Mouse (Mus musculus) midbrain, embryonic 12.5 days (tissue): Measurements from ENCODE around the gene Olfr353. TPM values are rescaled to one million over a fixed set of nuclear protein-coding genes. Genes with fewer than 3 reads are reported as not detected.

Experiments
- ATAC-seq: fragments of 200-750 bp; cut with Nextera tagmentation; 2 replicates; pipeline ENCODE4 v1.8.0; 2017; ENCODE audit warnings: low read depth, moderate TSS enrichment, moderate library complexity; ENCODE audit not compliant: low FRiP score
- H3K27ac ChIP-seq: fragments of 300-500 bp; sonication (generic); replicated peaks from 2 replicates; pipeline ENCODE4 v1.5.1; 2016; ENCODE audit warnings: mild to moderate bottlenecking
- H3K27me3 ChIP-seq: fragments of 300-500 bp; sonication (generic); 2 replicates; pipeline ENCODE4 v1.6.1; 2016; ENCODE audit warnings: mild to moderate bottlenecking
- H3K36me3 ChIP-seq: fragments of 300-500 bp; sonication (generic); 2 replicates; pipeline ENCODE4 v1.6.1; 2016
- H3K4me1 ChIP-seq: fragments of 300-500 bp; sonication (generic); 2 replicates; pipeline ENCODE4 v1.6.1; 2016
- H3K4me2 ChIP-seq: fragments of 300-500 bp; sonication (generic); replicated peaks from 2 replicates; pipeline ENCODE4 v1.6.1; 2016; ENCODE audit warnings: mild to moderate bottlenecking, moderate library complexity
- H3K4me3 ChIP-seq: fragments of 300-500 bp; sonication (generic); 2 replicates; pipeline ENCODE4 v1.5.1; 2016; ENCODE audit warnings: mild to moderate bottlenecking
- H3K9ac ChIP-seq: fragments of 300-500 bp; sonication (generic); replicated peaks from 2 replicates; pipeline ENCODE4 v1.6.1; 2016; ENCODE audit warnings: mild to moderate bottlenecking, moderate library complexity
- H3K9me3 ChIP-seq: fragments of 300-500 bp; sonication (generic); 2 replicates; pipeline ENCODE4 v1.6.1; 2016; ENCODE audit warnings: mild to moderate bottlenecking
- WGBS: fragments of 180-500 bp; shearing (Covaris S2); methylation state at CpG from one replicate; pipeline ENCODE4 v1.1.7; 2016; 5-methylcytosine and 5-hydroxymethylcytosine counted together
- polyA plus RNA-seq: library from polyadenylated mRNA; unstranded; fragments of >200 nt; fragmentation: Nextera tagmentation; extraction: Ambion mirVana; gene quantifications from 2 replicates; pipeline ENCODE4 v1.2.1, GENCODE M21; 2016

Olfr353 gene
- not detected in 2 replicates for polyA plus RNA-seq

DNA sequence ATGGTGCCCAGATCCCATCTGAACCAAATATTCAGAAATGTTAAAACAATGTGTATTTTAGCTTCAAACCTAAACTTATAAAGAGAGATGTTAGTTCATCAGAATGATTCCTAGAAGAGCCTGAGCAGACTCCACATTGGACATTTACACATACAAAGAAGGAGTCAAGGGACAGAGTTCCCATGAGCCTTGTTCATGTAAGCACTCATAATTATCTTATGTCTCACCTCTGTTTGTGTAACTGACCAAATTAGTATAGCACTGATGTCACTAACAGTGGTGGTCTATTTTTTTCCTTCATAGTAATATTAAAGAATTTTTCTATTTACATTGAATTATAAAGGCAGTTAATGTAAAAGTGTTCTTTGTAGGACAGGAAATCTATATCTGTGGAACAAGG is at the start of gene Olfr353:
Olfr353 (minus strand) TSS at position 101 of the 400 bp plus-strand sequence.
- Histone ChIP-seq H3K9ac (no peak within 1 kb of the TSS), H3K4me3 (no peak within 1 kb of the TSS), H3K27me3 (no peaks in the 10 kb centered on the region), H3K4me2 (no peak within 1 kb of the TSS), H3K9me3 (peaks cover 17% of the 10 kb centered on the region), H3K36me3 (no peaks in the 10 kb centered on the region), H3K27ac (no peak within 1 kb of the TSS), H3K4me1 (no peaks in the 10 kb centered on the region)
- ATAC-seq, result no peak

- H3K36me3 ChIP-seq, result no peaks in the 10 kb centered on the region
- no peak for ATAC-seq
- no peak within 1 kb of the TSS for H3K4me3 ChIP-seq
- 0 out of 2 replicates have a peak, but pooled peaks cover 12% of the 10 kb centered on the region for H3K9me3 ChIP-seq
- H3K4me2 ChIP-seq, result no peak within 1 kb of the TSS
- H3K9ac ChIP-seq, result no peak within 1 kb of the TSS
- no peak within 1 kb of the TSS for H3K27ac ChIP-seq
- 85% methylated on average over 2 of the region's 2 CpGs for WGBS
- H3K27me3 ChIP-seq, result no peaks in the 10 kb centered on the region
- H3K4me1 ChIP-seq, result no peaks in the 10 kb centered on the region
Observed at GRCm38 (mm10) chr2:36936821-36937220, 44.1 kb upstream of the Olfr353 start, which contains the start of gene Olfr356. TSS of gene Olfr356 (plus strand) at chr2:36937121.

DNA sequence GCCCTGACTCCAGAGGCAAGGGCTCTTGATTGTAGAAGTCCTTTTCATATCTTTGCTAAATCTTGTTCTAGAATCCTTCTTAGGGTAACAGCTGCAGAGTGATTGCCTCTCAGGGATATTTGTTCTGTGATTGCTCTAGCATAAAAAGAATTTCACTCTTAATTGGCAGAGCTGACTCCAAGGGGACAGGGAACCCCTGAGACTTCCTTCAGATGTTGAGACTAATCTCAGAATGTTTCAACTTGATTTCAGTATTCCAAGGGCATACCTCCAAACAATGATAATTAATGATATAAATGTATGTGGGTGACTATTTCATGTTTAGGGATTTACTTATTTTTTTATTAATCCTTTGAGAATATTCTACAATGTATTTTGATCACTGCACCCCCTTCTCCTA is 36.1 kb upstream of the Olfr353 start, which contains the start of gene Olfr355:
Olfr355 (minus strand) TSS at position 101 of the 400 bp plus-strand sequence.
- Histone ChIP-seq H3K9ac (no peak within 1 kb of the TSS), H3K27me3 (no peaks in the 10 kb centered on the region), H3K9me3 (peaks cover 13% of the 10 kb centered on the region), H3K4me1 (no peaks in the 10 kb centered on the region), H3K27ac (no peak within 1 kb of the TSS), H3K4me2 (no peak within 1 kb of the TSS), H3K4me3 (no peak within 1 kb of the TSS), H3K36me3 (no peaks in the 10 kb centered on the region)
- no peak for ATAC-seq

DNA sequence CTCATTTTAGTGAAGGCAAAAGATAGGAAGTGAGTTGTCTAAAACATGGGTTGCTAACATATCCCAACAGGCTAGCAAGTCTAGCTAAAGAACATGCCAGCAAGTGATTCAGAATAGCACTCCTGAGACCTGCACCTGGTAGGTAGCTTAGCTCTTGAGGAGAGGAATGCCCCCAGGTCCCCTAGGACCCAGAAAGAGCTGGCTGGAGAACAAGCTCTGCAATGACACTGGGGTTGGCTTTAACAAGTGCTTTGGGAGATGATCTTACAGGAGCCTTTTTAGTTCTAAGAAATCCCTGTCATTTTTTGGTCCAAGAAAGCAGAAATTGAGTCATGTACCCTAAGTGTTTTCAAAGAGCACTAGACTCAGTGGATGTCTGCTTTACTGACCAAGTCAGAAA is 12.6 kb upstream of the Olfr353 start, which contains the start of gene Olfr354:
Olfr354 (plus strand) TSS at position 301 of the 400 bp plus-strand sequence.
- Histone ChIP-seq H3K27ac (no peak within 1 kb of the TSS), H3K4me3 (no peak within 1 kb of the TSS), H3K4me2 (no peak within 1 kb of the TSS), H3K9me3 (peaks cover 20% of the 10 kb centered on the region; the same call in 1 of the 2 replicates), H3K36me3 (no peaks in the 10 kb centered on the region), H3K9ac (no peak within 1 kb of the TSS), H3K4me1 (no peaks in the 10 kb centered on the region), H3K27me3 (no peaks in the 10 kb centered on the region)
- no peak for ATAC-seq

DNA sequence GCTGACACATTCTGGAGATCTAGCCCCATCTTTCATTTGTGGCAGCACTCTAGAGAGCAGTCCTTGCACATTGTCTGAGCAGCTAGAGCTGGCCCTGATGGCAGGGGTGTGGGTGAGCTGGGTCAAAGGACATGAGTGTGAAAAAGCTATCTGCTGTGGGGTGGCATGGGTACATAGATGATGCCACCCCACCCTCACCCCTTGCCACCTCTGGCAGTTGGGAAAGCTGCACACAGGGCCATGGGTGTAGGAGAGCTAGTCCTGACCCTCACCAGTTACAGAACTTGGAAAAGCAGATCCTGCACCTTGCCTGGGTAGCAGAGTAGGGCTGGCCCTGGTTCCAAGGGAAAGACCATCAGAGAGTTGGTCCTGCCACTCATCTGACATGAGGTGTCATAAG is 4.4 kb upstream of the Olfr353 start:
- Histone ChIP-seq H3K27me3 (no peaks in the 10 kb centered on the region), H3K27ac (no peak overlapping the region), H3K4me1 (no peaks in the 10 kb centered on the region), H3K4me2 (no peak overlapping the region), H3K9me3 (peaks cover 33% of the 10 kb centered on the region), H3K36me3 (no peaks in the 10 kb centered on the region), H3K4me3 (no peak overlapping the region), H3K9ac (no peak overlapping the region)
- no peak for ATAC-seq

- Histone ChIP-seq H3K27ac (no peak within 1 kb of the TSS), H3K36me3 (no peaks in the 10 kb centered on the region), H3K4me1 (no peaks in the 10 kb centered on the region), H3K9ac (no peak within 1 kb of the TSS), H3K4me3 (no peak within 1 kb of the TSS), H3K27me3 (no peaks in the 10 kb centered on the region), H3K4me2 (no peak within 1 kb of the TSS), H3K9me3 (peaks cover 26% of the 10 kb centered on the region)
- ATAC-seq, result no peak
- 83% methylated on average over 1 of the region's 1 CpGs for WGBS
Observed at GRCm38 (mm10) chr2:36868160-36868559, 24.6 kb downstream of the Olfr353 start, which contains the start of gene Olfr352. TSS of gene Olfr352 (plus strand) at chr2:36868460.

- WGBS, result 83% methylated on average over 1 of the region's 1 CpGs
Observed at GRCm38 (mm10) chr2:36862560-36862959, 30.2 kb downstream of the Olfr353 start, which contains the start of gene Olfr351. TSS of gene Olfr351 (minus strand) at chr2:36862660.

DNA sequence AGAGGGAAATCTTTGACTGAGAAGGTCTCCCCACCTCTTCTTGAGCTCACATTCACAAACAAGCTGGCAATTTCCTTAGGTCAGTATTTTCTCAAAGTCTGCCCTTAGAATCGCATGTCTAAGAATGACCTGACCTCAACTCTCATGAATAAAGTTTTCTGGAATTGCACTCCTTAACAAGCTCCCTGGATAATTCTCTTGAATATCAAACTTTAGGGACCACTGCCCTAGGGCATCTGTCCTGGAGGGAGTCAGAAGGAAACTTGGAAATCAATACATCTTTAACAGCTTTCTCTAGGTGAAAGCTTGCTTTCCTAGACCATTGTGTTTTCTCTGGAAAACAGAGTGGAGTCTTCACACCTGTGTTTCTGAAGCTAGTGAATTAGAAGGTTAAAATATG is 46.7 kb downstream of the Olfr353 start, which contains the start of gene Olfr350:
Olfr350 (plus strand) TSS at position 301 of the 400 bp plus-strand sequence.
- ATAC-seq, result no peak
- Histone ChIP-seq H3K36me3 (no peaks in the 10 kb centered on the region), H3K27ac (no peak within 1 kb of the TSS), H3K4me3 (no peak within 1 kb of the TSS), H3K9me3 (peaks cover 31% of the 10 kb centered on the region), H3K4me2 (no peak within 1 kb of the TSS), H3K27me3 (no peaks in the 10 kb centered on the region), H3K4me1 (no peaks in the 10 kb centered on the region), H3K9ac (no peak within 1 kb of the TSS)
- WGBS, result 82% methylated on average over 1 of the region's 1 CpGs

More at GRCm38 (mm10) chr2:36862560-36862959, 30.2 kb downstream of the Olfr353 start, which contains the start of gene Olfr351:
- no peaks in the 10 kb centered on the region for H3K27me3 ChIP-seq
- H3K36me3 ChIP-seq, result no peaks in the 10 kb centered on the region
- no peak within 1 kb of the TSS for H3K9ac ChIP-seq
- H3K27ac ChIP-seq, result no peak within 1 kb of the TSS
- H3K4me3 ChIP-seq, result no peak within 1 kb of the TSS
- no peak for ATAC-seq
- H3K4me2 ChIP-seq, result no peak within 1 kb of the TSS
- H3K9me3 ChIP-seq, result peaks cover 28% of the 10 kb centered on the region
- no peaks in the 10 kb centered on the region for H3K4me1 ChIP-seq

Other genes starting within 250 kb of the Olfr353 start
- not detected in 2 replicates for gene Olfr346, start 207.1 kb downstream of the Olfr353 start, polyA plus RNA-seq
- gene Olfr347, start 161.0 kb downstream of the Olfr353 start, polyA plus RNA-seq, result not detected in 2 replicates
- not detected in 2 replicates for gene Olfr348, start 108.7 kb downstream of the Olfr353 start, polyA plus RNA-seq
- not detected in 2 replicates for gene Olfr50, start 102.4 kb downstream of the Olfr353 start, polyA plus RNA-seq
- gene Olfr3, start 75.9 kb downstream of the Olfr353 start, polyA plus RNA-seq, result not detected in 2 replicates
- gene Olfr350, start 46.6 kb downstream of the Olfr353 start, polyA plus RNA-seq, result not detected in 2 replicates
- not detected in 2 replicates for gene Olfr351, start 30.3 kb downstream of the Olfr353 start, polyA plus RNA-seq
- gene Olfr352, start 24.5 kb downstream of the Olfr353 start, polyA plus RNA-seq, result not detected in 2 replicates
- gene Olfr354, start 12.7 kb upstream of the Olfr353 start, polyA plus RNA-seq, result not detected in 2 replicates
- gene Olfr355, start 36.0 kb upstream of the Olfr353 start, polyA plus RNA-seq, result not detected in 2 replicates
- not detected in 2 replicates for gene Olfr356, start 44.2 kb upstream of the Olfr353 start, polyA plus RNA-seq
- gene Olfr357, start 100.9 kb upstream of the Olfr353 start, polyA plus RNA-seq, result not detected in 2 replicates
- gene Olfr358, start 116.4 kb upstream of the Olfr353 start, polyA plus RNA-seq, result not detected in 2 replicates
- gene Olfr360, start 172.8 kb upstream of the Olfr353 start, polyA plus RNA-seq, result not detected in 2 replicates
- not detected in 2 replicates for gene Olfr361, start 196.4 kb upstream of the Olfr353 start, polyA plus RNA-seq
- gene Olfr362, start 225.0 kb upstream of the Olfr353 start, polyA plus RNA-seq, result not detected in 2 replicates
- not detected in 2 replicates for gene Olfr364-ps1, start 246.4 kb upstream of the Olfr353 start, polyA plus RNA-seq